Mouse (Mus musculus) urinary bladder, adult 2 months (tissue): ENCODE results near the gene 3425401B19Rik. TPM values are rescaled to one million over a fixed set of nuclear protein-coding genes. Genes with fewer than 3 reads are reported as not detected.

Experiments used
- DNase-seq: peaks from one replicate; pipeline ENCODE4 v3.0.0; 2022; ENCODE audit warnings: low spot score
- polyA plus RNA-seq: library from polyadenylated mRNA; depleted of rRNA; stranded (reverse); fragments of >200 nt; gene quantifications from 2 replicates; pipeline ENCODE4 v1.2.3, GENCODE M21; 2012; rRNA removed

Gene 3425401B19Rik
- 0.17 and 0.47 TPM in 2 replicates for polyA plus RNA-seq

DNA sequence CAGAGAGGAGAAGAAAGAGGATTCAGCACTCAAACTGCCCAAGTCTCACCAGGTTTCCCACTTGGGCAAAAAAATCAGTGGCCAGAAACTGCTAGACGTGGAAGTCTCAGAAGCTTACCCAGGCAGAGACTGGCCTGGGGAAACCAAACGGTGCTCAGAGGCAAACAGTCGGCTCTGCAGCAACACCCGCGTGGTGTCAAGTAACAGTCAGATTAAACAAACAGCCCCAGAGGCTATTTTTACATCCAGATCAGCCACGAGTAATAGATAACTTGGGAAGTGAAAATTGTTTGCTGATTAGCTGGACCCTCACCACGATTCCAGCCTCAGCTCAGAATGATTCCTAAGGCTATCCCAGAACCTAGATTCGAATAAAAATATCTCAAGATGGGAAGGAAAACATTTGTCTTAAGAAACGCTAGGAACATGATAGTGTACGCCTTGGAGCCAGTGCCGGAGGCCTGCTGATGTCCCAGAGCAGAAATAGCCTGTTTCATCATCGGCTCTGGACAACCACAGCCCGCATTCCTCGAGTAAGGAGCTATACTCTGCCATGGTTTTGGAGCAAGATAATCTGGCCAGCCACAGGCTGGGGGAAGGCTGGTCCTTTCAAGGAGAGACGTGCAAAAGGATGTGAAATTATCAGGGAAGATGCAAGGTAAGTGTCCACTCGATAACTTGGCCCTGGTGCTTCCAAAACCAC, at the start of gene 3425401B19Rik:
Gene 3425401B19Rik, minus strand, starts transcription at position 170 of the 703 bp plus-strand sequence.
- DNase-seq: no peak

DNA sequence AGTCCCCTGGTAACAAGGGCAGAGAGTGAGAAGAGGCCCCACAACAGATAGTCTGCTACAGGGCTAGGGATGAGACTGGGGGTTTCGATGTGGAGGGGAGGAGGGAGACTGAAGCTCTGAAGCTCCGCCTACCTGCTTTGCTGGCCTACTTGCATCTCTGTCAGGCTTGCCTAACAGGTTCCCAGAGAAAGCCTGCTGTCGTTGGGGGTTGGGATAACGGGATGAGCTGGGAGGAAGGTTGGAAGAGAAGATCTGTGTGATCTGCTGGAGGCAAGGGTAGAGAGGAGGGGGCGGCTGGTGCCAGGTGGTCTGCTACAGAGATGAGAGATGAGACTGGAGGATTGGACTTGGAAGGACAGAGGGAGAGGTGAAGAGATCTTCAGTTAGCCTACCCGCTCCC, 47.9 kb upstream of the 3425401B19Rik start:
- no peak for DNase-seq

DNA sequence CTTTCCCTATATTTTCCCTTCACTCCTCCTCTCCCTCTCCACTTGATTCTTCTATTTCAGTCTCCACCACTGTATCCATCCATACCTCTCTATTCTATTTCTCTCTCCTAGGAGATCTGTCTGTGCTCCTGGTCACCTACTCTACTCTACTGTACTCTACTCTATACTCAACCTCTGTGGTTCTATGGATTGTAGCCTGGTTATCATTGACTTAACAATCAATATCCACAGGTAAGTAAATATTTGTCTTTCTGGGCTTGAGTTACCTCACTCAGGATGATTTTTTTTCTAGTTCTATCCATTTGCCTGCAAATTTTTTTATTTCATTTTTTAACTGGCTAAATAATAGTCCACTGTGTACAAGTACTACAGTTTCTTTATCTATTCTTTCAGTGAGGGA, 41.8 kb upstream of the 3425401B19Rik start:
- no peak for DNase-seq

DNA sequence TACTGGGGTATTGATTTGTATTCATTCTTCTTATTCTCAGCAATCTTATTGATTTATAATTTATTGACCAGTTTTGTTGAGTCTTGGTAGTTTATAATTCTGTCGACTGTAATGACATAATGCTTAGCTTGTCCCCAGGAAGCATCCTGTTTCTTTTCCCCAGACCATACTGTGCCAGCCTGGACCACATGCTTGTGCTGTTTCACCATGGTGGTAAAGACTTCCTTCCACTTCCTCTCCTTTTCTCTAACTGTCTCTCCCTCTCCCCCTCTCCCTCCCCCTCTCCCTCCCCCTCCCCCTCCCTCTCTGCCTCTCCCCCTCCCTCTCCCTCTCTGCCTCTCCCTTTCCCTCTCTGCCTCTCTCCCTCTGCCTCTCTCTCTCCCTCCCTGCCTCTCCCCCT, 36.4 kb upstream of the 3425401B19Rik start:
- no peak for DNase-seq

DNA sequence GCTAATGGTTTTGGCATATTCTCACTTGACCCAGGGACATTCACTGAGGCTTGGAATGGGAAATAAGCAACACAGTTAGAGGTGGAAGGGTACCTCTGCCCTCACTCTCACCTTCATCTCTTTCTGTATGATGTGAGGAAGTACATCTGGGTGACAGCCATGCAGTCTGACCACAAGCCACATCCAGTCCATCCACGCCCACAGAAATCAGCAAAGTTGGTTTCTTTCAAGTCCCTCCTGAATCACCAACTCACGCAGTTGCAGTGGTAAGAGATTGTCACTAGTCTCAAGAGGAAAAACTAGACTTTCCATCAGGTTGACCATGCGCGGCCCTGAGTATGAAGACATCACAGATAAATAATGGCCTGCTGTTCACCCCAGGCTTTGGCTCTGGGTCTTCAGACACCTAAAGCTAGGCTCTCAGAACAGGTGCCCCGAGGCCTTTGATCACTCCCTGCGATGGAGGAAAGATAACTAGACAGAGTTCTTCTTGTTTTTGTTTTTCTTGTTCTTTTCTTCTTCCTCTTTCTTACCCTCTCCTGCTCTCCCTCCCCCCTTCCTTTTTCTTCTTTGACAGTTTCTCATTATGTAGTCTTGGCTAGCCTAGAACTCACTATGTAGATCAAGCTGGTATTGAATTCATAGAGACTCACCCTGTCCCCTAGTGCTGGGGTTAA, 31.8 kb upstream of the 3425401B19Rik start:
- DNase-seq: no peak

DNA sequence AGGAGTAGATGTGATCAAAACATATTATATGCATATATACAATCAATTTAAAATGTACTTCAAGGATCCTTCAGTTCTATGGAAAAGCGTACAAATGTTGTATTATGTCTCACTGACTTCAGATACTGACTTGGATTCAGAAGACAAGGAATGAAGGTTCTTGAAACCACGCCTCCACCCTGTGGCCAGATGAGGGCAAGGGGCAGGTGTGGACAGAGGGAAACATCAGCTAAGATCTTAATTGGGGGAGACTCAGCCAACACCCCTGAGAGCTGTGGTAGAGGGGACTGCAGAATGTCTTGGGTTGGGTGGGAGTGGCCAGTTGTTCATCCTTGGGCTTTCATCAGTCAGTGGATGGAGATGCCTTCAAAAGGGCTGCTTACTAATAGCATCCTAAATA, 30.4 kb upstream of the 3425401B19Rik start:
- no peak for DNase-seq

DNA sequence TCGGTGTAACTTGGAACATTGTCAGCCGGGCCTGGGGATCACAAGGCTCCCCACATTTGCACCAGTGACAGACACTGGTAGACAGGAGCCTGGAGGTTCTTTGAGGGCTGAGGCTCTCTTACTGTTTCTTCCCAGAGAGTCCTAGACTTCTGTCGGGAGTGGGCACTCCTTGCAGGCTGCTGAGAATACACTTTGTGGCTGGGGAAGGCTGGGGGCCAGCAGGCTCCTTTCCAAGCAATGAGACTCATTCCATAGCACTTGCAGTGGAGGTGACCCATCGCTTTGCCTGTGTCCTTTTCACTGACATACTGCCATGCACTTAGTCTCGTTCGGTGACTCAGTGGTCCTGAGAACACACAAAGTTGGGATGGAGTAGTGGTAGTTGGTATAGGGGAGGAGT, 30.0 kb upstream of the 3425401B19Rik start:
- DNase-seq: no peak

DNA sequence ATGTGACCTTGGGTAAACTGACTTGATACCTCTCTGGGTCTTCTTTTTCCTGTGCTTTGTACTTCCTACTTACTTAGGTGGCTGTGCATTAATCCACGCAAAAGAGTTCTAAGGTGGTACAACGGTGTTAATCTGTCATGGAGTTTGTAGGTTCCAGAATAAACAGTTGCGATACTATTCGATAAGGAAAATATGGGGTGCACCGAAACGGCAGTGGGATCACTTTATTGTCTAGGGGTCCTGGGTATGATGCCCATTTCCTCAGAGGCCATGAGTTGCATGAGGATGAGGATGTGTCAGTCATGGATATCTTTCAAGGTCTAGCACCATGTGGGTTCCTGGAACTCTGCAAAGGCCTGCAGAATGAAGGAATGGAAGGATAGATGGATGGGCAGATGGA, 24.8 kb upstream of the 3425401B19Rik start:
- DNase-seq: no peak

DNA sequence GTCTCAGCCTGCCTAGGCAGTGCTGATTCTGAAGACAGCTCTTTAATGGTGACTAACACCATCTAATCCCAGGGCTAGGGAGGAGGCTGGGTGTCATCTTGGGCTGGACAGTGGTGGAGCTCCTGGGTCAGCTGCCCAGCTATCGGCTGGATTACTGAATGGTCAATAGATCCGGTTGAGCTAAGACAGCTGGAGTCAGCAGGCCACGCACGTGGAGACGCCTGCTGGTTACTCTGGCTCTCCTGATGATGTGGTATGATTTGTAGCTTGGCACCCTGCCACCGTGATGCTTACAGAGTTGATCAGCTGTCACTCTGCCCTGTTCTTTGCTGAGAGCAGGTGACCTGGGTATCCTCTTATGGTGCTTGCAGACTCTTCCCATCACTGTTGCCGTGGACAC, 23.7 kb upstream of the 3425401B19Rik start:
- DNase-seq: no peak

DNA sequence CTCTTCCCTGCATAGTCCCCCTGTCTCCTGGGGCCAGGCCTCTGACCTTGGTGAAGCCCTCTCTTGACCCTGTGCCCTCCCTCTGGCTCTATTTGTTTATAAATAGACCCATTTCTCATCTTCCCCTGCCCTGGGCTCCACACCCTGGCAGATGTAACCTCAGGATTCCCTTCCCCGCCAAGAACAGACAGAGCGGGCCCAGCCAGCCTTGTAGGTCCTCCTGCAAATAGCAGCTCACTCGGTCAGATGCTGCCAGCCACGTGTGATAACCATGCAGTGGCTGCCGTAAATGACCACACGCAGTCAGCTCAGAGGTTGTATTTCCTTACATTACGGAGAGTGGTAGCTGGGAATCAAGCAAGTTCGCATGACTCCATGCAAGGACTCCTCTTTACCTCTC, 22.8 kb upstream of the 3425401B19Rik start:
- DNase-seq: no peak

DNA sequence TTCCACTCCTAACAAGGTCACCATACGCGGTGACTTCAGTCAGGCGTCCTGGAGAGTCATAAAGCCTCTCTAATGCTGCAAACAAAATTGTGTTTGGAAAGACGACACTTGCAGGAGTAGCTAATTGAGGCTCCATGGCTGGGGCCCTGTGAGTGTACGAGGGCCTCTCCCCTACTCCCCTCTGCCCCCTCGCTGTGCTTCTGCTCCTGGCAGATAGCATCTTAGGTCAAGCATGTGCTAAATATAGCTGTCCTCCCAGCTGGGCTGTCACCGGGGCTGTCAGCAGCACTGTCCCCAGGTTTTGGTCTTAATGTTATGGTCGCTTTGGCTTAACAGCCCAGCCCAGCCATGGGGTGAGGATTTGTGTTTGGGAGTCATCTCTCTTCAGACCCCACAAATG, 15.9 kb upstream of the 3425401B19Rik start:
- no peak for DNase-seq

DNA sequence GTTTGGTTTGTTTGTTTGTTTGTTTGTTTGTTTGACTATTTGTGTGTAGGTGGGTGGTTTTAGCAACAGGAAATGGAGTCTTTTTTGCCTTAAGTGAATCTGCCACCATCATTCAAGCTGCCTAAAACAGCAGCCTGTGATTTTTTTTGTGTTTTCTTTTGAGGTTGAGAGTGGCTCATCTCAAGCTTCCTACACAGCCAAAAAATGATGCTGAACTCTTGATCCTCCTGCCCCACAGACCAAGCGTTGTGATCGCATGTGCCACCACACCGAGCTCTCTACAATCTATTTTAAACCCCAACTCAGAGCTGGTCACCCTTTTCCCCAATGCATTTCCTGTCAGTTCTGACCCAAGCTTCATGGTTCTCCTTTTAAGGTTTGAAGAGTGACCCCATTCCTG, 13.5 kb upstream of the 3425401B19Rik start:
- DNase-seq: no peak

DNA sequence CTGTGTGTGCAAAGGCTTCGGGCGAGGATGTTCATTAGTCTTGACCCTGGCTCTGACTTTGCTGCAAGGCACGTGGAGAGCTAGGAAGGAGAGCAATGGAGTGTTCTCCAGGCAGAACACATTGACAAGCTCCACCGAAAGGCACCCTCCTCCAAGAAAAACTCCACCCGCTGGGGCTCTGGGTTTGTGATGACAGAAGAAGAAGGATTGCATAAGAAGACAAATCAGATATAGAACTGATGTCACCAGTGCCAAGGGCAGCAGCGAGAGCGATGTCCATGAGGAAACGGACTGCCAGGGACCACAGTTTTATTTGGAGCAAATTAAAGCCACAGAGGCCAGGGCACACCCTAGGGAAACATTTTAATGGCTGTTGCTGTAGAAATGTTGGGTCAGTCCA, 12.7 kb upstream of the 3425401B19Rik start:
- DNase-seq: no peak

DNA sequence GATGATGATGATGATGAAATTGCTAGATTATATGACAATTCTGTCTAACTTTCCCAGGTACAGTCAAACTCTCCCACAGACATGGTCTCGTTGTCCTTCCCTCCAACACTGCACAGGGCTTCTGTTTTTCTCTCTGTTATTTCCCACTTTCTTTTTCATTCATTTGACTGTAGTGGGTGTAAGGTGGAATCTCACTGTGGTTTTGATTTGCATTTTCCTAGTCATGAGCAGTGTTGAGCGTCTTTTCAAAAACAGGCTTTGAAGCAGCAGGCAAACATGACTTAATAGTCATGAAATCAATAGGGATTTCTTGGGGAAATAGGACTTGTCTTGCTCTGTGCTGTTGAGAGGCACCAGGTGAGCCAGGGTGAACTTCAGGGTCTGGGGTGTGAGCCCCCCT, 11.3 kb upstream of the 3425401B19Rik start:
- no peak for DNase-seq

DNA sequence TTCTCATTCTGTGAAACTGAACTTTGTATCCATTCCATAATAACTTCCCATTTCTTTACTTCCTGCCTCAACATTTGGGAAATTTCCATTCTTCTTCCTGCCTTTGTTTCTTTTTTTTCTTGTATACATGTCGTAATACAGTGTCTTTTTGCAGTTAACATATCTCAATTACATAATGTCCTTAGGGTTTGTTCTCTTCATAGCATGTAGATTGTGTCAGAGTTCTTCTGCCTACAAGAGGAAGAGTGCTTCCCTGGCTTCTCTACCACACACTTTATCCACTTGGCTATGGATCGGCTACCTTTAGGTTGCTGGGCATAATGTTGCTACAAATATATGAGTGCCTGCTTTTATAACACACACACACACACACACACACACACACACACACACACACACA, 10.8 kb upstream of the 3425401B19Rik start:
- no peak for DNase-seq

DNA sequence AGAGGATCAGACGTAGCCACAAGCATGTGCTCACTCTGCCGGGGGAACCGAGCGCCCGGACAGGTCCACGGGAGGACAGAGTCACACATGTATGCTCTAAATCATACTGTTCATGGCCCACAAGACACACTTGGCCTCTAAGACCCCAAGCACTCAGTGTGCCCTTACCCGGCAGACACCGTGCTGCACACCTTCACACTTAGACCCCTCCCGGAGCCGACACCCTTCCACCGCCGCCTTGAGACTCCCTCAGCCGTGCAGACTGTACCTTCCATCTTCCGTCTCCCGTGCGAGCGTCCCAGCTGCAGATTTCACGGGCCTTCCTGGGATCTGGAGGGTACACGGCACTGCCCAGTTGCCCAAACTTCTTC, 373 bp downstream of the 3425401B19Rik start:
- no peak for DNase-seq

DNA sequence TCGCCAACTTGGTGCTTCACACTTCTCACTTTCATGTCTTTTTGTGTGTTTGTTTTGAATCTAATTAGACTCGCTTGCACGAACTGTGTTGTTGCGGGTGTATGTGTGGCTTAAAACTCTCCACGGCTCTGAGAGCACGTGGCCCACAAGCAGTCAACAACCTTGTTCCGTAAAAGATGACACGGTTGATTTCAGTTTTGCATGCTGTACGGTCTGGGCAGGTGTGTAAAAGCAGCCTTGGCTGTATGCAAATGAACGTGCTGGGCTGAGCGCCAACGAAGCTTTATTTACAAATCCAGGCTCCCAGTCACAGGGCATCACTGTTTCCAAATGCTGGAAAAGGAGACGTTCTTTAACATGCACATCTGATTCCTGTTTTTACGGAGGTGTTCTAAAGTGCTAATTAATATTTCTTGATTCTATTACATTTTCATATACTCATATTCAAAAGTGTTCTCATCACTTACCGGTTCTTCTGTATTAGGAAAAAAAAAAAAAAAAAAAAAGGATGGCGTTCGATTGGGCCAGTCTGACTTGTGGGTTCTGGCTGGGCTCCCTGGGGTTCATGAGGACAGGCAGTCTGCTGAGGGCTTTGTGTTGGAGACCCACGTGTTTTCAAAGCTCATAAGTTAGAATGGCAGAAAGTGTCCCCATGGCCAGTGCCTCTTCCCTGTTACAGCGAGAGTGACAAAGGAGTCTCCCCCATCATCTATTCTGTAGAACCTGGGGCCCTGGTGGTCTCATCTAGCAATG, 935 bp downstream of the 3425401B19Rik start:
- no peak for DNase-seq

DNA sequence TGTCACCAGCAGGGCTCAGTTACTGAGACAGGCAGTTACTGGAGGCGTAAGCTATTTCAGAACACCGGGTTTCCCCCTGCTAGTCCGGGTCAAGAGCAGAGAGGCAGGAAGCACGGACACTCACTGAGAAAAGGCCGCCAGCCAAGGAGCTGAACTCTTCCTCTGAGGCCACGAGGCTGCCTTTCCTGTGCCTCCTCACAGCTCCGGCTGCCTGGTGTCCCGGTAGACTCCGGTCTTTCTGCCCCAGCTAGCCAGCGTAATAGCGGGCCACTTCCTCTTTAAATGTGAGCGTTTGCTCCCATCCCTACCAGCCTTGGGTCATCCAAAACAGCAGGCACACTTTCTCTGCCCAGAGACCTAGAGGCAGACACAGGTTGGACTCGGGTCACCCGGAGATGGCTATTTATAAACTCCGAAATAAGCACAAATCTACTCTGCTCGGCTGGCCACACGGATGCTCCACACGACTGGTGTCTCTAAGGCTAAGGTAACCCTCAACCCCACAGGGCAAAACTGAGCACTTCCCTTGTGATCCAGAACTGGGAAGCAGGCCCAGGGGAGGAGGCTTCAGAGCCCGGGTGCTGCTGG, 1.7 kb downstream of the 3425401B19Rik start:
- DNase-seq: no peak

DNA sequence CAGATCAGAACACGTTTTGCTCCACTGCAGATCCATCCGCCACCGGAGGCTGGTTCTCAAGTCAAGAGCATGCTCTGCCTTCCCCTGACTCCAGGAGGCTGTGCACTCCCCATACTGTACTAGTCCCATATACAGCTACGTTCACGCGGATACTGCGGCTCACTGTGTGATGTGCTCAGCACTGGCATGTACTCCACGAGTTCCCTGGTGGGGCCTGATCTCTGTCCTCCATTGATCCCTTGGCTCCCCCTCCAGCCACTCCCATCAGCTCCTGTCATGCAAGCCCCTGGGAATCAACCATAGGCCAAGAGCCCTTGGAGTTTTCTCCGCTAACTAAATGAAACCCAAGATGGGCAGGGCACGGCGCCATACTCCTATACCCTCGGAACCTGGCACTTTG, 2.6 kb downstream of the 3425401B19Rik start:
- DNase-seq: no peak

DNA sequence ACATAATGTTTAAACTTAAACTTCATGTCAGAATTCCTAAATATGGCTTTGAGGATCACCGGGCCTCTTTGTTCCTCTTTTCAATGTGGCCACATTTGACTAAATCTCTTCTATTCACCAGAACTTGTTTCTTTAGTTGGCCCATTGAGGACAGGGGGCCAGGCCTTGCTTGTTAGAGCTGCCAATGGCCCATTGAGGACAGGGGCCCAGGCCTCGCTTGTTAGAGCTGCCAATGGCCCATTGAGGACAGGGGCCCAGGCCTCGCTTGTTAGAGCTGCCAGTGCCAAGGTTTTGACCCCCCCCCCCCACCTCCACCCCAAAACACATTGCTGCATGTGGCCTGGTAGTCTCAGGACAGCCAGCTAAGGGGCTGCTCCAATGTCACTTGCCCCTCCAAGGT, 3.5 kb downstream of the 3425401B19Rik start:
- no peak for DNase-seq

DNA sequence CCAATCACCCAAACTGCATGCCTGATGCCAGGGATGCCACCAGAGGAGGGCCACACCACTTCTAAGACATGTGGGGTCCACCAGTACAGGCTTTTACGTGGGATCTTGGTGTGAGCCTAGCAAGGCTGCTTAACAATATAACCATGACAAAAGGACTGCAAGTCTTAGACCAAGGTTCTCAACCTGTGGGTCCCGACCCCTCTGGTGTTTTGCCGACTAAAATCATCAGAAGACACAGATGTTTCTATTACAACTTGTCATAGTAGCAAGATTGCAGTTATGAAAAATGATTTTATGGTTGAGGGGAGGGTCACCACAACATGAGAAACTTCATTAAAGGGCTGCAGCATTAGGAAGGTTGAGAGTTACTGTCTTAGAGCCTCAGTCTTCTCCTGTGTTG, 6.5 kb downstream of the 3425401B19Rik start:
- no peak for DNase-seq

DNA sequence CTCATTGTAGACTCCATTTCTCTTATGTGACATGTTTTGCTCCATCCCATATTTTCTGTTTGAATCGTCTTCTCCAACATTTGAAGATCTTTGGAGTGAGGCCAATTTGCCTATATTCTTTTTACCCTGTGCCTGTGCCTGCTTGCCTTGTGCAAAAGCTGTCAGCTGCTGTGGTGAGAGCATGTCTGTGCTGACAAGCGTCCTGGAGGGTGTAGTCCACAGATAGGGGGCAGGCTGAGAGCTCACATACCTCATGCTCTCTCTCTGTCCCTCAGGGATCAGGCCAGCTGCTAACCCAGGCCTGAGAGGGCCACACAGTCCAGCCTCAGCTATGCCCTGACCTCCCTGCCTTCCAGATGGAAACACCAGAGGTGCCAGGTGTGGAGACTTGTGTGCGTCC, 11.9 kb downstream of the 3425401B19Rik start:
- no peak for DNase-seq

DNA sequence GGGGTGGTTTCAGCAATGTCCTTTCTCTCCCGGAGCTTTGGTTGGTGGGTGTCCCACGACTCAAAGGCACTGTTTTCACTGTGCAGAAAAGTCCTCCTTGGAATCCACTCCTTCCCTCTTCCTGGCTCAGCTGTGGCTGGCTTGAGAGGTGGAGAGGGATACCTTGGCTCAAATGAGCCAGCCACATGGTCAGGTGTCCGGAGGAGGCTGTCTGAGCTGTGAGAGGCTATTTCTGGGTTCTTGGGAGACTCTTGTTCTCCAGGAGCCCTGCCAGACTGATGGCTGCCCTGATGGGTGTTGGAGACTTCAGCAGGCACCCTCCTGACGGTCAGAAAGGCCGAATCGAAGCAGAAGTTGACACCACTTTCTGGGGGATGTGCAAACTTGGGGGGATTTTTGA, 22.0 kb downstream of the 3425401B19Rik start:
- no peak for DNase-seq
